ENCODE assay signal across 9 mouse cellular contexts in genomic region chr14:43925404-43925950, GRCm38 (mm10). TPM values are rescaled to one million over a fixed set of nuclear protein-coding genes. Genes with fewer than 3 reads are reported as not detected.
DNase-seq lines count a peak whose midpoint lies in the region; ATAC-seq and TF ChIP-seq lines count a peak whose summit lies in the region.
"Not testable (repeated sequence)": the region's sequence is repeated elsewhere in the genome, so short reads cannot be mapped to it uniquely, and the experiment has no call there.
"Had no signal": no experiment of that assay in that cellular context is flagged by ENCODE, and none has a peak within 500 bp of the region (broad histone marks: within the 10 kb centered on the region; RNA-seq: fewer than 3 reads in every experiment).

No protein-coding gene starts in this region.

- ATAC-seq in forebrain, embryonic 12.5 days (ENCODE audit: low FRiP score), result peak; percentile 88
- ATAC-seq in heart, postnatal 0 days (ENCODE audit: insufficient read depth, low read depth), result peak; percentile 51; the same call in 1 of the 2 replicates
- ATAC-seq in kidney, embryonic 15.5 days (replicated peaks; ENCODE audit: low FRiP score), result peak; percentile 94
- peak; percentile 58; the same call in 1 of the 2 replicates for ATAC-seq in liver, embryonic 15.5 days (ENCODE audit: insufficient read depth)
- ATAC-seq in midbrain, embryonic 14.5 days (ENCODE audit: low FRiP score, low TSS enrichment), result peak; percentile 82

- TF ChIP-seq CTCF in cerebellum, adult 2 months (IDR thresholded peaks at IDR 0.05; ENCODE audit: borderline replicate concordance, insufficient read depth, low read depth, low read length); heart, postnatal 0 days (IDR thresholded peaks at IDR 0.05; ENCODE audit: low read depth); small intestine, adult 2 months (IDR thresholded peaks at IDR 0.05; ENCODE audit: extremely low read depth, insufficient read length, insufficient replicate concordance, low read depth, low read length): not testable (repeated sequence)

- TF ChIP-seq POLR2A in cerebellum, adult 2 months (IDR thresholded peaks at IDR 0.05; ENCODE audit: borderline replicate concordance, insufficient read depth, low read length); small intestine, adult 2 months (IDR thresholded peaks at IDR 0.05; ENCODE audit: low read depth, low read length): not testable (repeated sequence)

- H3K4me2 ChIP-seq in forebrain, embryonic 12.5 days, result peak overlapping the region; percentile 50
- peak overlapping the region; percentile 59 for H3K4me2 ChIP-seq in heart, postnatal 0 days (ENCODE audit: low read depth, low read length)
- peak overlapping the region; percentile 55 for H3K4me2 ChIP-seq in kidney, embryonic 15.5 days
- peak overlapping the region; percentile 72 for H3K4me2 ChIP-seq in liver, embryonic 15.5 days
- H3K4me2 ChIP-seq in midbrain, embryonic 14.5 days (ENCODE audit: low read length), result peak overlapping the region; percentile 51

- peak; percentile 19 for DNase-seq in CD4-positive, CD25-positive, alpha-beta regulatory T cell, adult 2 months (ENCODE audit: low read depth, low spot score)
- not testable (repeated sequence) for DNase-seq in cerebellum, adult 2 months
- DNase-seq in heart, postnatal 0 days (ENCODE audit: low spot score), result peak; percentile 20
- DNase-seq in midbrain, embryonic 14.5 days, result peak; percentile 70

- not testable (repeated sequence) for H3K9me3 ChIP-seq in forebrain, embryonic 12.5 days; heart, postnatal 0 days (replicated peaks; ENCODE audit: control insufficient read depth, low read length); kidney, embryonic 15.5 days (replicated peaks); liver, embryonic 15.5 days (replicated peaks); midbrain, embryonic 14.5 days (ENCODE audit: control insufficient read depth, low read length)

- H3K27me3 ChIP-seq in cerebellum, adult 2 months (ENCODE audit: control insufficient read depth, insufficient read depth, low read length); forebrain, embryonic 12.5 days; heart, postnatal 0 days (ENCODE audit: control insufficient read depth, insufficient read depth, low read length); kidney, embryonic 15.5 days; liver, embryonic 15.5 days; midbrain, embryonic 14.5 days (ENCODE audit: control insufficient read depth, insufficient read depth, low read length); small intestine, adult 2 months (ENCODE audit: control insufficient read depth, insufficient read depth, low read length): not testable (repeated sequence)

- H3K36me3 ChIP-seq in forebrain, embryonic 12.5 days (replicated peaks); heart, postnatal 0 days (replicated peaks; ENCODE audit: control insufficient read depth, insufficient read depth, low read length); kidney, embryonic 15.5 days; liver, embryonic 15.5 days (replicated peaks); midbrain, embryonic 14.5 days (ENCODE audit: control insufficient read depth, insufficient read depth, low read length); small intestine, adult 2 months (ENCODE audit: control insufficient read depth, insufficient read depth, low read length): not testable (repeated sequence)

- H3K27ac ChIP-seq in cerebellum, adult 2 months (ENCODE audit: insufficient read depth, low read length); small intestine, adult 2 months (ENCODE audit: insufficient read depth, low read depth, low read length): not testable (repeated sequence)
- peak overlapping the region; percentile 84 for H3K27ac ChIP-seq in forebrain, embryonic 12.5 days
- H3K27ac ChIP-seq in heart, postnatal 0 days (ENCODE audit: low read depth), result peak overlapping the region; percentile 92
- H3K27ac ChIP-seq in kidney, embryonic 15.5 days, result peak overlapping the region; percentile 95
- H3K27ac ChIP-seq in liver, embryonic 15.5 days (replicated peaks), result peak overlapping the region; percentile 66
- peak overlapping the region; percentile 71; the same call in 1 of the 2 replicates for H3K27ac ChIP-seq in midbrain, embryonic 14.5 days (replicated peaks; ENCODE audit: low read depth, low read length)

- H3K4me1 ChIP-seq in cerebellum, adult 2 months (ENCODE audit: control insufficient read depth, insufficient read depth, low read length); forebrain, embryonic 12.5 days; heart, postnatal 0 days (ENCODE audit: control insufficient read depth, insufficient read depth); kidney, embryonic 15.5 days; liver, embryonic 15.5 days (replicated peaks); midbrain, embryonic 14.5 days (ENCODE audit: control insufficient read depth, insufficient read depth, low read length); small intestine, adult 2 months (ENCODE audit: control insufficient read depth, insufficient read depth, insufficient read length, low read length): not testable (repeated sequence)

- peak overlapping the region; percentile 60 for H3K4me3 ChIP-seq in cerebellum, adult 2 months (replicated peaks; ENCODE audit: insufficient read depth, low read depth, low read length)
- H3K4me3 ChIP-seq in forebrain, embryonic 12.5 days (replicated peaks), result peak overlapping the region; percentile 47
- peak overlapping the region; percentile 61 for H3K4me3 ChIP-seq in heart, postnatal 0 days (ENCODE audit: low read depth, low read length)
- peak overlapping the region; percentile 55 for H3K4me3 ChIP-seq in kidney, embryonic 15.5 days (replicated peaks)
- peak overlapping the region; percentile 60 for H3K4me3 ChIP-seq in liver, embryonic 15.5 days (replicated peaks)
- peak overlapping the region; percentile 45 for H3K4me3 ChIP-seq in midbrain, embryonic 14.5 days (replicated peaks; ENCODE audit: low read depth, low read length)
- H3K4me3 ChIP-seq in small intestine, adult 2 months (ENCODE audit: low read depth, low read length), result peak overlapping the region; percentile 70

- 5% methylated on average over 21 of the region's 21 CpGs for WGBS in cerebellum, adult 2 months
- whole genome bisulfite sequencing in forebrain, embryonic 12.5 days, result 7% methylated on average over 21 of the region's 21 CpGs
- 3% methylated on average over 21 of the region's 21 CpGs for WGBS in heart, postnatal 0 days
- 5% methylated on average over 21 of the region's 21 CpGs for WGBS in kidney, embryonic 15.5 days
- WGBS in liver, embryonic 15.5 days (ENCODE audit: insufficient replicate concordance), result 7% methylated on average over 21 of the region's 21 CpGs
- WGBS in midbrain, embryonic 14.5 days, result 5% methylated on average over 21 of the region's 21 CpGs
- 2% methylated on average over 21 of the region's 21 CpGs for WGBS in small intestine, adult 2 months

- not testable (repeated sequence) for TF ChIP-seq EP300 in heart, postnatal 0 days (IDR thresholded peaks at IDR 0.05; ENCODE audit: low read depth)

- H3K9ac ChIP-seq in forebrain, embryonic 12.5 days, result peak overlapping the region; percentile 55
- peak overlapping the region; percentile 65 for H3K9ac ChIP-seq in heart, postnatal 0 days (replicated peaks; ENCODE audit: low read depth, low read length)
- H3K9ac ChIP-seq in kidney, embryonic 15.5 days, result peak overlapping the region; percentile 52
- peak overlapping the region; percentile 51 for H3K9ac ChIP-seq in liver, embryonic 15.5 days
- peak overlapping the region; percentile 30; the same call in 1 of the 2 replicates for H3K9ac ChIP-seq in midbrain, embryonic 14.5 days (replicated peaks; ENCODE audit: low read length)

RNA-seq across cellular contexts. Expression of gene Gm8113, which starts 0.3 kb away (rescaled TPM):
- 0.15 and 0.16 TPM in 2 replicates for polyA plus RNA-seq in cerebellum, adult 2 months (2012; rRNA removed)
- polyA plus RNA-seq in forebrain, embryonic 12.5 days (2016; fragmentation: Nextera tagmentation; extraction: Ambion mirVana), result 6.6 TPM in 2 replicates
- total RNA-seq in heart, postnatal 0 days (2014; rRNA removed; ENCODE audit: low replicate concordance), result 12.9 and 20.5 TPM in 2 replicates
- 32.3 and 33.7 TPM in 2 replicates for polyA plus RNA-seq in heart, postnatal 0 days (2015; fragmentation: Nextera tagmentation; extraction: Ambion mirVana)
- 18.1 and 19.1 TPM in 2 replicates for polyA plus RNA-seq in kidney, embryonic 15.5 days (2015; fragmentation: Nextera tagmentation; extraction: Ambion mirVana)
- polyA plus RNA-seq in liver, embryonic 15.5 days (2015; fragmentation: Nextera tagmentation; extraction: Ambion mirVana), result 5.6 and 6.7 TPM in 2 replicates
- polyA plus RNA-seq in midbrain, embryonic 14.5 days (2014; fragmentation: Nextera tagmentation; extraction: Ambion mirVana), result 3.7 and 5.4 TPM in 2 replicates
- 0.08 and 0.15 TPM in 2 replicates for polyA plus RNA-seq in small intestine, adult 2 months (2012; rRNA removed)

RNA-seq across cellular contexts. Expression of gene Ear10, which starts 2.1 kb away (rescaled TPM):
- polyA plus RNA-seq in cerebellum, adult 2 months (2012; rRNA removed), result not detected in 2 replicates
- polyA plus RNA-seq in forebrain, embryonic 12.5 days (2016; fragmentation: Nextera tagmentation; extraction: Ambion mirVana), result not detected in 2 replicates
- total RNA-seq in heart, postnatal 0 days (2014; rRNA removed; ENCODE audit: low replicate concordance), result not detected in 2 replicates
- not detected in 2 replicates for polyA plus RNA-seq in heart, postnatal 0 days (2015; fragmentation: Nextera tagmentation; extraction: Ambion mirVana)
- polyA plus RNA-seq in kidney, embryonic 15.5 days (2015; fragmentation: Nextera tagmentation; extraction: Ambion mirVana), result not detected in 2 replicates
- polyA plus RNA-seq in liver, embryonic 15.5 days (2015; fragmentation: Nextera tagmentation; extraction: Ambion mirVana), result not detected in 2 replicates
- not detected in 2 replicates for polyA plus RNA-seq in midbrain, embryonic 14.5 days (2014; fragmentation: Nextera tagmentation; extraction: Ambion mirVana)
- not detected in 2 replicates for polyA plus RNA-seq in small intestine, adult 2 months (2012; rRNA removed)
- total RNA-seq: heart, postnatal 36 days had no signal

RNA-seq across cellular contexts. Expression of gene Ang5, which starts 31.4 kb away (rescaled TPM):
- polyA plus RNA-seq in cerebellum, adult 2 months (2012; rRNA removed), result not detected in 2 replicates
- polyA plus RNA-seq in forebrain, embryonic 12.5 days (2016; fragmentation: Nextera tagmentation; extraction: Ambion mirVana), result not detected in 2 replicates
- total RNA-seq in heart, postnatal 0 days (2014; rRNA removed; ENCODE audit: low replicate concordance), result not detected in 2 replicates
- polyA plus RNA-seq in heart, postnatal 0 days (2015; fragmentation: Nextera tagmentation; extraction: Ambion mirVana), result not detected in 2 replicates
- polyA plus RNA-seq in kidney, embryonic 15.5 days (2015; fragmentation: Nextera tagmentation; extraction: Ambion mirVana), result not detected in 2 replicates
- polyA plus RNA-seq in liver, embryonic 15.5 days (2015; fragmentation: Nextera tagmentation; extraction: Ambion mirVana), result not detected in 2 replicates
- not detected in 2 replicates for polyA plus RNA-seq in midbrain, embryonic 14.5 days (2014; fragmentation: Nextera tagmentation; extraction: Ambion mirVana)
- polyA plus RNA-seq in small intestine, adult 2 months (2012; rRNA removed), result not detected in 2 replicates
- total RNA-seq: heart, postnatal 36 days had no signal

RNA-seq across cellular contexts. Expression of gene Ear1, which starts 50.2 kb away (rescaled TPM):
- polyA plus RNA-seq in cerebellum, adult 2 months (2012; rRNA removed), result not detected in 2 replicates
- polyA plus RNA-seq in forebrain, embryonic 12.5 days (2016; fragmentation: Nextera tagmentation; extraction: Ambion mirVana), result not detected in 2 replicates
- not detected in 2 replicates for total RNA-seq in heart, postnatal 0 days (2014; rRNA removed; ENCODE audit: low replicate concordance)
- polyA plus RNA-seq in heart, postnatal 0 days (2015; fragmentation: Nextera tagmentation; extraction: Ambion mirVana), result not detected in 2 replicates
- polyA plus RNA-seq in kidney, embryonic 15.5 days (2015; fragmentation: Nextera tagmentation; extraction: Ambion mirVana), result 0.55 TPM in 1 of 2 replicates, not detected in the other
- 7.1 and 12.1 TPM in 2 replicates for polyA plus RNA-seq in liver, embryonic 15.5 days (2015; fragmentation: Nextera tagmentation; extraction: Ambion mirVana)
- polyA plus RNA-seq in midbrain, embryonic 14.5 days (2014; fragmentation: Nextera tagmentation; extraction: Ambion mirVana), result not detected in 2 replicates
- not detected in 2 replicates for polyA plus RNA-seq in small intestine, adult 2 months (2012; rRNA removed)
- total RNA-seq: heart, postnatal 36 days had no signal
